Comparison of ENCODE assay signal across 9 mouse cellular contexts in the genomic region with DNA sequence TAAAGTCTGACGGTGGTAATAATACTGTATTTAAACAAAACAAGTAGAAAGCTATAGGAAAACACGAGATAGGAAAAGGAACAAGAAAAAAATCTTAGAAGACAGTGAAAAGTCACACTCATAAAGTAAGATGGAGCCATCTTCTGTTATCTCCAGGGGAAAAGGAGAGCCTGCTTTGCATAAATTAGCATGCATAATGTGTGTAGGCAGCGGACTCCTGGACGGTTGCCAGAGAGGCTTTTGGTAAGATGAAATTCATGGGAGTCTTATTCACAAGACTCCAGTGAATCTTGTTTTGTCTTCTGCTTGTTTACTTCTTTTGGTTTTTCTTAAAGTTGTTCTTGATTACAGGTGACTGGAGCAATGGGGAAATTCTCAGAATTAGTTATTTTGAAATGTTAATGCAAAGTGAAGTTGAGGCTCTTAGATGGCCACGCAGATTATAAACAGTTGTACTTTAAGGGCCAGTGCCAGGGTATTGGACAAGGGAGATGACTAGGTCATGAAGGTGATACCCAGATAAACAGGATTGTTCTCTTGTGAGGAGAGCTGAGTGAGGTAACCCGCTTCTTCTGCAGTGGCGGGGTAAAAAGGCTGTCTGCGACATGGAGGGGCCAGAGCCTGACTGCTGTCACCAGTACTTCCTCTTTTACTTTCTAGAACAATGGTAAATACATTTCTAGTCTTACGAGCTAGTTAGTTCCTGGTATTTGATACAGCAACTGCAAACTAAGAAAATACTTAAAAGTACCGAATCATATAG. TPM values are rescaled to one million over a fixed set of nuclear protein-coding genes. Genes with fewer than 3 reads are reported as not detected.
DNase-seq lines count a peak whose midpoint lies in the region; ATAC-seq lines count a peak whose summit lies in the region.
"Had no signal": no experiment of that assay in that cellular context is flagged by ENCODE, and none has a peak within 500 bp of the region (broad histone marks: within the 10 kb centered on the region; RNA-seq: fewer than 3 reads in every experiment).

No protein-coding gene starts in this region.

- no peaks in the 10 kb centered on the region for H3K9me3 ChIP-seq in embryonic facial prominence, embryonic 14.5 days (ENCODE audit: control insufficient read depth, low read length)
- peaks cover 3% of the 10 kb centered on the region; the same call in 1 of the 2 replicates for H3K9me3 ChIP-seq in embryonic facial prominence, embryonic 10.5 days
- H3K9me3 ChIP-seq: embryonic facial prominence, embryonic 12.5 days had no signal

- ATAC-seq in embryonic facial prominence, embryonic 14.5 days (ENCODE audit: low read depth), result no peak
- peak; percentile 75 for ATAC-seq in CD4-positive, CD25-positive, alpha-beta regulatory T cell, adult 4 months
- ATAC-seq in megakaryocyte-erythroid progenitor cell, adult 5-6 weeks (replicated peaks; ENCODE audit: low FRiP score, low TSS enrichment, poor library complexity, severe bottlenecking), result peak; percentile 59

- no peak overlapping the region for H3K27ac ChIP-seq in embryonic facial prominence, embryonic 14.5 days (replicated peaks; ENCODE audit: low read depth, low read length)
- no peak overlapping the region for H3K27ac ChIP-seq in embryonic facial prominence, embryonic 10.5 days (replicated peaks)
- H3K27ac ChIP-seq: embryonic facial prominence, embryonic 12.5 days had no signal

- WGBS in embryonic facial prominence, embryonic 14.5 days, result 77% methylated on average over 10 of the region's 10 CpGs
- WGBS in embryonic facial prominence, embryonic 10.5 days, result 87% methylated on average over 10 of the region's 10 CpGs

- H3K4me3 ChIP-seq in embryonic facial prominence, embryonic 14.5 days (ENCODE audit: low read depth, low read length), result no peak overlapping the region
- H3K4me3 ChIP-seq in embryonic facial prominence, embryonic 10.5 days, result no peak overlapping the region
- H3K4me3 ChIP-seq: embryonic facial prominence, embryonic 12.5 days had no signal

- H3K4me2 ChIP-seq in embryonic facial prominence, embryonic 14.5 days (ENCODE audit: low read depth, low read length), result no peak overlapping the region
- H3K4me2 ChIP-seq: embryonic facial prominence, embryonic 12.5 days had no signal

- H3K9ac ChIP-seq in embryonic facial prominence, embryonic 14.5 days (ENCODE audit: low read depth, low read length), result no peak overlapping the region
- H3K9ac ChIP-seq: embryonic facial prominence, embryonic 12.5 days had no signal

- H3K27me3 ChIP-seq in embryonic facial prominence, embryonic 14.5 days (replicated peaks; ENCODE audit: control insufficient read depth, insufficient read depth, low read length), result no peaks in the 10 kb centered on the region
- H3K27me3 ChIP-seq in embryonic facial prominence, embryonic 10.5 days (replicated peaks; ENCODE audit: low read depth, poor library complexity, severe bottlenecking), result no peaks in the 10 kb centered on the region
- H3K27me3 ChIP-seq: embryonic facial prominence, embryonic 12.5 days had no signal

- no peaks in the 10 kb centered on the region for H3K4me1 ChIP-seq in embryonic facial prominence, embryonic 14.5 days (ENCODE audit: control insufficient read depth, insufficient read depth, low read length)
- no peaks in the 10 kb centered on the region for H3K4me1 ChIP-seq in embryonic facial prominence, embryonic 10.5 days
- H3K4me1 ChIP-seq: embryonic facial prominence, embryonic 12.5 days had no signal

- peak; percentile 47 for DNase-seq in embryonic facial prominence, embryonic 14.5 days (ENCODE audit: low spot score)
- DNase-seq in embryonic facial prominence, embryonic 10.5 days (ENCODE audit: low spot score), result no peak
- DNase-seq in frontal cortex, postnatal 14 days (ENCODE audit: low spot score in 2 of 2), result peak; percentile 60 to 72
- DNase-seq in T-cell, adult 2 months (ENCODE audit: low spot score), result no peak
- DNase-seq in gastrocnemius, postnatal 10 days, result no peak
- DNase-seq in heart, adult 9 months (ENCODE audit: low spot score in 2 of 2), result no peak

- H3K36me3 ChIP-seq in embryonic facial prominence, embryonic 14.5 days (ENCODE audit: control insufficient read depth, insufficient read depth, low read length), result no peaks in the 10 kb centered on the region
- H3K36me3 ChIP-seq in embryonic facial prominence, embryonic 10.5 days (replicated peaks), result no peaks in the 10 kb centered on the region
- H3K36me3 ChIP-seq: embryonic facial prominence, embryonic 12.5 days had no signal

RNA-seq across cellular contexts. Expression of a gene that starts 57.1 kb away (rescaled TPM):
- 9.1 and 10.9 TPM in 2 replicates for polyA plus RNA-seq in embryonic facial prominence, embryonic 14.5 days (2014; fragmentation: Nextera tagmentation; extraction: Ambion mirVana)
- polyA plus RNA-seq in embryonic facial prominence, embryonic 10.5 days (2016; fragmentation: Nextera tagmentation; extraction: Ambion mirVana), result 10.0 and 10.4 TPM in 2 replicates
- polyA plus RNA-seq in CD4-positive, CD25-positive, alpha-beta regulatory T cell, adult 4 months (2017; shearing (Covaris generic)), result 1 to 10 TPM; 4.4 to 6.9 TPM
- 13.9 and 23.2 TPM in 2 replicates for total RNA-seq in megakaryocyte-erythroid progenitor cell, adult 5-6 weeks (2014; fragmentation: Nextera tagmentation)
- 9.5 and 12.9 TPM in 2 replicates for total RNA-seq in megakaryocyte-erythroid progenitor cell, adult 5-6 weeks (2017)
- total RNA-seq in gastrocnemius, postnatal 10 days (2021), result 10 to 100 TPM; 35.7 to 38.6 TPM

Comparison
In these comparisons a context has a peak if more than half of its experiments do, and no peak if none do; other contexts are left out.
1. DNase-seq: peak in embryonic facial prominence, embryonic 14.5 days (single experiment) and frontal cortex, postnatal 14 days (2 of 2); none in embryonic facial prominence, embryonic 10.5 days (single experiment), T-cell, adult 2 months (single experiment), gastrocnemius, postnatal 10 days (single experiment) and heart, adult 9 months (0 of 2).